Mouse (Mus musculus): ENCODE measurements around the gene Camk2d.

GRCm38 (mm10) chr3:126615306-126615705, 19.2 kb downstream of the Camk2d start:
- TF ChIP-seq CTCF (IDR thresholded peaks at IDR 0.05; ENCODE audit: extremely low read depth, insufficient read depth, insufficient read length, insufficient replicate concordance), result no peak
- no peak for TF ChIP-seq POLR2A (IDR thresholded peaks at IDR 0.05; ENCODE audit: low read depth, low read length)

Data from spleen, adult 2 months (tissue).